Mouse (Mus musculus): ENCODE results near the gene Pef1.

DNA sequence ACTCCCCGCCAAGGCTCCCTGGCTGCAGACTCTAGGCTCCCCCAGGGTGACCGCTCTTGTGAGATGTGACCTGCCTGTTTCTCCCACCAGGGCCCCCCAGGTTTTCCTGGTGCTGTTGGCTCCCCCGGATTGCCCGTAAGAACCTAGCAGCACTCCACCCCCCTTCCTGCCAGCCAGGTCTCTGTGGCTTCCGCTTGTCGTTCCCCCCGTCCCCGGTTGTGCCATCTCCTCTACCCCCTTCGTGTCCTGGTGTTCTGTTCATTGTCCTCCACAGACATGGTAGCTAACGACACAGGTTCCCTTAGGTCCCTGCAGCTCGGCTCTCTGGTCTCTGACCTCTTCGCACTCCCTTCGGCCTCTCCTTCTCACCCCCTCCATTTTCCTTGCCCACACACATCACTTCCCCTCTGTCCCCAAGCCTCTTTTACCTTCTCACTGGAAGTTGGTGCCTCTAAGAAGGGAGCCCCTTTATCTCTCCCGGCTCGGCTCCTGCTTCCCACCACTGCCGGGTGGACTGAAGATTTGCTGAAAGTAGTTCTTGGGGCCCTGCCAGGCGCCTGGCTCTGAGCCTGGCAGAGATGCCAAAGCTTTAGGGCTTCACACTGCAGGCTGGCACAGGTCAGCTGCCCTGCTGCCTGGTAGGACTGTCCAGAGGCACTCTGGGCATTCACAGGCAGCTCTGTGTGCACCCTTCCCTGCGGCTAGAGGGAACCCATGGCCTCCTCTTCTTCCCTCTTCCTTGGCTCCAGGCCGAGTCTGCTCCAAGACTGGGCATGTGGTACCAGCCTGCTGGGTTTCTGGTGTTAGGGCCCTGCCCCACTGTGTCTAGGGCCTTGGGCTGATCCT is 20.8 kb upstream of the Pef1 start:
- TF ChIP-seq POLR2A (IDR thresholded peaks at IDR 0.05; ENCODE audit: borderline replicate concordance, extremely low read depth, low read depth, low read length) (no peak), CTCF (IDR thresholded peaks at IDR 0.05; ENCODE audit: insufficient read depth, low read length) (no peak)

All from lung, adult 2 months (tissue).